Mouse (Mus musculus): Measurements from ENCODE around the gene Aoc1. TPM values are rescaled to one million over a fixed set of nuclear protein-coding genes. Genes with fewer than 3 reads are reported as not detected.

Gene Aoc1
- polyA plus RNA-seq (2014; fragmentation: Illumina TruSeq; extraction: RNeasy Lipid Tissue Mini Kit (QIAGEN cat#74804); ENCODE audit: low read depth, low replicate concordance) = not detected

DNA sequence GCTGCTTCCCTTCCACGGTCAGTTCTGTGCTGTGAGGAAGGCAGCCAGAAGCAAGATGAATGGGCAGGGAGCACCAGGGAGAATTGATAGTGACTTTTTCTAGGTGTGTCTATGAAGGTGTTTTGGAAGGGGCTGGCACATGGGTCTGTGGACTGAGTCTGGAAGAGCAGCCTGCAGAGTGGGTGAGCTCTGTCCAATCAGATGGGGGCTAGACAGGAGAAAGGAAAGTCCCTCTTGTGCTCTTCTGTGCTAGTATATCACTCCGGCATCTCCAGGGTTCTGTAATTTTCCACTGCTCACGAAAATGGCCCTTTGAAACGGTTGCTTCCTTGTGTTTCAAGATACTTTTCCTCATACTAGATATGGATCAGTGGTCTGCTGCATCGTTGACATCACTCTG lies at the start of gene Aoc1:
Gene Aoc1, plus strand, starts transcription at position 301 of the 400 bp plus-strand sequence.

DNA sequence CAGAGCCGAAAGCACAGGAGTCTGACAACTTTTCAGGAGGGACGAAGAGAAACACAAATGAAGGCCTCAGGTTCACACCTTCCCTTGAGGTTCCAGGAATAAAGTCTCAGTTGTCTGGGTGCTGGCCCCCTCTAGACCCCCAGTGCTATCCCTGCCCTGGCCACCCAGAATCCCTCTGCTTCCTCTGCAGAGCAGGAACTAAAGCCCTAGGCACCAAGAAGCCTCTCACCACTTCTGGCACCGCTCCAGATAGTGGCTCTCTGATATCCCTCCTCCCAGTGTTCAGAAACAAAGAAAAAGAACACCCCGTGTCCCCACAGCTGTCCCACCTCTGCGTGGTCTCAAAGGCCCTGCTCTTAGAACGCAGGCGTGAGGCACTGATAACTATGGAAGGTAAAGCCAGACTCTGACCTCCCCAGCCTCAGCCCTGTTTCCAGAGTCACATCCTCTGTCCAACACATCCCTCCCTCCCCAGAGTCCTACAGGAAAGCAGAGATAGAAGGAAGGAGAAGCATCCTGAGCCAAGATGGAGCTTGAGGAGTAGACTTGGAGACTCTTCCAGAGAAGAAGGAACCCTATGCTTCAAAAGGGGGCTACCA lies 32.2 kb upstream of the Aoc1 start, which contains the start of gene Tmem176a:
Gene Tmem176a, plus strand, starts transcription at position 549 of the 599 bp plus-strand sequence.

DNA sequence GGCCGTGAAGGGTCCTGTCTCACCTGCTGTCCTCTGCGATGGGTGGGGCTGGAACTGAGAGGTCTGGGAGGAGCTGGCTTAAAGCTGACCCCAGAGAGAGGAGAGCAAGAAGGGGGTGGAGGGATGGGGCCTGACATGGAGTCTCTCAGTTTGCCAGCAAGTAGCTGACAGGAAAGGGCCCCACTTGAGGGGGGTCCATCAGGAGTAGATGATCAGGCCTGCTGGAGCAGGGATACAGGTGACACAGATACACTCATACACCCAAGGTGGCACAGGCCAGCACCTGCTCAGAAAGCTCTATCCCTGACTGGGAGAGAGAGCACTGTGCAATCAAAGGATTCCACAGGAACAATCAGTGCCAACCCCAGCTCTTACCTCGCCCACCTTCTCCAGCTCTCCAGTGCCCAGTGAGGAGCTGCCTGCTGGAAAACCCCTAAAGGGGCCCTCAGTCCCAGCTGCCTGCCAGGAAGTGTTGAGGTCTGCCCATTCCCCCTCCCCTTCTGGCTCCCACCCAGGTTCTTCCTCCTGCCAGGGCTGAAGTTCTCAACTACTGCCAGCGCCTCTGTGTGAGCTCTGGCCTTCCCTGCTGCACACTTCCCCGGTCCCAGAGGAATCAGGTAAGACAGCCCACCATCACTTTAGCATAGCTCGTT lies 31.6 kb upstream of the Aoc1 start, which contains the start of gene Tmem176b:
Gene Tmem176b, minus strand, starts transcription at position 524 of the 653 bp plus-strand sequence.

DNA sequence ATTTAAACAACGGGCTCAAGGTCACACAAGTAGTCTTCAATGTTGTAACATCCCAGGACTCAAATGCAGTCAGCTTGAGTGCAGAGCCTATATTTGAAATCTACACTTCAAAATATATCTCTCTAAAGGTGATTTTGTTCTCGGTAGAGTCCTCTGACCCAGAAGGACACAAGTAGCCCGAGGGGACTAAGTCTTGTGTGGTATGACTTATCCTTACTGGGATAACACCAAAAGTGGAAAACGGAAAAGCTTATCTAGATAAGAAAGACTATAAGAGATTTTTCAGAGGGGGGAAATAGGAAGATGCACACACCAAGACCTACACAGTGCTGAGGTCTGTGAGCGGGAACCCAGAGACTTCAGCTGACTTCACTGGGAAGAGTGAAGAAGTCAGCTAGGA lies 56.9 kb downstream of the Aoc1 start, which contains the start of gene 1600015I10Rik:
Gene 1600015I10Rik, plus strand, starts transcription at position 301 of the 400 bp plus-strand sequence.

Other genes with a start within 250 kb of the Aoc1 start
- gene AI854703, start 246.1 kb upstream of the Aoc1 start, polyA plus RNA-seq (2014; fragmentation: Illumina TruSeq; extraction: RNeasy Lipid Tissue Mini Kit (QIAGEN cat#74804); ENCODE audit: low read depth, low replicate concordance) = 0.60 TPM
- 10.2 TPM for gene Gimap8, start 225.7 kb upstream of the Aoc1 start, polyA plus RNA-seq (2014; fragmentation: Illumina TruSeq; extraction: RNeasy Lipid Tissue Mini Kit (QIAGEN cat#74804); ENCODE audit: low read depth, low replicate concordance)
- gene Gimap9, start 196.8 kb upstream of the Aoc1 start, polyA plus RNA-seq (2014; fragmentation: Illumina TruSeq; extraction: RNeasy Lipid Tissue Mini Kit (QIAGEN cat#74804); ENCODE audit: low read depth, low replicate concordance) = 6.1 TPM
- 36.6 TPM for gene Gimap4, start 188.3 kb upstream of the Aoc1 start, polyA plus RNA-seq (2014; fragmentation: Illumina TruSeq; extraction: RNeasy Lipid Tissue Mini Kit (QIAGEN cat#74804); ENCODE audit: low read depth, low replicate concordance)
- 49.6 TPM for gene Gimap6, start 164.7 kb upstream of the Aoc1 start, polyA plus RNA-seq (2014; fragmentation: Illumina TruSeq; extraction: RNeasy Lipid Tissue Mini Kit (QIAGEN cat#74804); ENCODE audit: low read depth, low replicate concordance)
- gene Gm28053, start 154.3 kb upstream of the Aoc1 start, polyA plus RNA-seq (2014; fragmentation: Illumina TruSeq; extraction: RNeasy Lipid Tissue Mini Kit (QIAGEN cat#74804); ENCODE audit: low read depth, low replicate concordance) = not detected
- gene Gimap7, start 154.3 kb upstream of the Aoc1 start, polyA plus RNA-seq (2014; fragmentation: Illumina TruSeq; extraction: RNeasy Lipid Tissue Mini Kit (QIAGEN cat#74804); ENCODE audit: low read depth, low replicate concordance) = not detected
- 9.0 TPM for gene Gimap1, start 133.8 kb upstream of the Aoc1 start, polyA plus RNA-seq (2014; fragmentation: Illumina TruSeq; extraction: RNeasy Lipid Tissue Mini Kit (QIAGEN cat#74804); ENCODE audit: low read depth, low replicate concordance)
- gene Gimap5, start 126.7 kb upstream of the Aoc1 start, polyA plus RNA-seq (2014; fragmentation: Illumina TruSeq; extraction: RNeasy Lipid Tissue Mini Kit (QIAGEN cat#74804); ENCODE audit: low read depth, low replicate concordance) = 5.2 TPM
- 0.71 TPM for gene Gimap3, start 102.0 kb upstream of the Aoc1 start, polyA plus RNA-seq (2014; fragmentation: Illumina TruSeq; extraction: RNeasy Lipid Tissue Mini Kit (QIAGEN cat#74804); ENCODE audit: low read depth, low replicate concordance)
- 28.1 TPM for gene Tmem176a, start 32.0 kb upstream of the Aoc1 start, polyA plus RNA-seq (2014; fragmentation: Illumina TruSeq; extraction: RNeasy Lipid Tissue Mini Kit (QIAGEN cat#74804); ENCODE audit: low read depth, low replicate concordance)
- 56.5 TPM for gene Tmem176b, start 31.4 kb upstream of the Aoc1 start, polyA plus RNA-seq (2014; fragmentation: Illumina TruSeq; extraction: RNeasy Lipid Tissue Mini Kit (QIAGEN cat#74804); ENCODE audit: low read depth, low replicate concordance)
- not detected for gene 1600015I10Rik, start 57.0 kb downstream of the Aoc1 start, polyA plus RNA-seq (2014; fragmentation: Illumina TruSeq; extraction: RNeasy Lipid Tissue Mini Kit (QIAGEN cat#74804); ENCODE audit: low read depth, low replicate concordance)
- gene Doxl2, start 102.1 kb downstream of the Aoc1 start, polyA plus RNA-seq (2014; fragmentation: Illumina TruSeq; extraction: RNeasy Lipid Tissue Mini Kit (QIAGEN cat#74804); ENCODE audit: low read depth, low replicate concordance) = not detected
- gene Svs1, start 114.0 kb downstream of the Aoc1 start, polyA plus RNA-seq (2014; fragmentation: Illumina TruSeq; extraction: RNeasy Lipid Tissue Mini Kit (QIAGEN cat#74804); ENCODE audit: low read depth, low replicate concordance) = not detected
- 1.5 TPM for gene Gpnmb, start 163.7 kb downstream of the Aoc1 start, polyA plus RNA-seq (2014; fragmentation: Illumina TruSeq; extraction: RNeasy Lipid Tissue Mini Kit (QIAGEN cat#74804); ENCODE audit: low read depth, low replicate concordance)
- 15.8 TPM for gene Malsu1, start 200.9 kb downstream of the Aoc1 start, polyA plus RNA-seq (2014; fragmentation: Illumina TruSeq; extraction: RNeasy Lipid Tissue Mini Kit (QIAGEN cat#74804); ENCODE audit: low read depth, low replicate concordance)